In genomic region chr10:126788277-126788676, GRCm38 (mm10) we compare ENCODE assay signal across 25 mouse cellular contexts.
A peak's percentile ranks its signal among the peaks of the same experiment; 100 is the strongest.
DNase-seq lines count a peak whose midpoint lies in the region; ATAC-seq and TF ChIP-seq lines count a peak whose summit lies in the region.
"Had no signal": no experiment of that assay in that cellular context is flagged by ENCODE, and none has a peak within 500 bp of the region (broad histone marks: within the 10 kb centered on the region; RNA-seq: fewer than 3 reads in every experiment).

No protein-coding gene starts in this region.

- no peak for TF ChIP-seq CTCF in midbrain, postnatal 0 days (IDR thresholded peaks at IDR 0.05)
- TF ChIP-seq CTCF in brain, embryonic 14.5 days (IDR thresholded peaks at IDR 0.05; ENCODE audit: borderline replicate concordance, extremely low read depth, insufficient read depth, insufficient read length), result no peak

- no peaks in the 10 kb centered on the region for H3K36me3 ChIP-seq in forebrain, embryonic 11.5 days (ENCODE audit: control insufficient read depth, insufficient read depth, low read length)
- H3K36me3 ChIP-seq in forebrain, embryonic 10.5 days (replicated peaks), result no peaks in the 10 kb centered on the region
- H3K36me3 ChIP-seq in hindbrain, embryonic 12.5 days, result no peaks in the 10 kb centered on the region
- no peaks in the 10 kb centered on the region for H3K36me3 ChIP-seq in hindbrain, embryonic 16.5 days (ENCODE audit: control insufficient read depth, insufficient read depth, low read length)
- H3K36me3 ChIP-seq in midbrain, embryonic 14.5 days (ENCODE audit: control insufficient read depth, insufficient read depth, low read length), result no peaks in the 10 kb centered on the region
- H3K36me3 ChIP-seq in midbrain, postnatal 0 days (ENCODE audit: insufficient read depth, low read length), result no peaks in the 10 kb centered on the region
- H3K36me3 ChIP-seq: embryonic facial prominence, embryonic 15.5 days; G1E; hindbrain, embryonic 15.5 days had no signal

- no peak overlapping the region for H3K4me3 ChIP-seq in forebrain, embryonic 11.5 days (ENCODE audit: low read depth, low read length)
- H3K4me3 ChIP-seq in forebrain, embryonic 10.5 days, result no peak overlapping the region
- no peak overlapping the region for H3K4me3 ChIP-seq in hindbrain, embryonic 12.5 days
- H3K4me3 ChIP-seq in hindbrain, embryonic 16.5 days (ENCODE audit: low read length), result no peak overlapping the region
- H3K4me3 ChIP-seq in midbrain, embryonic 14.5 days (replicated peaks; ENCODE audit: low read depth, low read length), result no peak overlapping the region
- H3K4me3 ChIP-seq in midbrain, postnatal 0 days (ENCODE audit: low read depth, low read length), result no peak overlapping the region
- H3K4me3 ChIP-seq: embryonic facial prominence, embryonic 15.5 days; erythroblast, embryonic 14.5 days; heart, adult 2 months; hindbrain, embryonic 15.5 days had no signal

- no peaks in the 10 kb centered on the region for H3K27me3 ChIP-seq in forebrain, embryonic 11.5 days (ENCODE audit: control insufficient read depth, insufficient read depth, low read length)
- H3K27me3 ChIP-seq in forebrain, embryonic 10.5 days (ENCODE audit: poor library complexity, severe bottlenecking), result no peaks in the 10 kb centered on the region
- H3K27me3 ChIP-seq in hindbrain, embryonic 12.5 days, result no peaks in the 10 kb centered on the region
- no peaks in the 10 kb centered on the region for H3K27me3 ChIP-seq in hindbrain, embryonic 16.5 days (replicated peaks; ENCODE audit: control insufficient read depth, insufficient read depth, low read length)
- H3K27me3 ChIP-seq in midbrain, embryonic 14.5 days (ENCODE audit: control insufficient read depth, insufficient read depth, low read length), result no peaks in the 10 kb centered on the region
- no peaks in the 10 kb centered on the region for H3K27me3 ChIP-seq in midbrain, postnatal 0 days (ENCODE audit: insufficient read depth, low read length)
- H3K27me3 ChIP-seq: embryonic facial prominence, embryonic 15.5 days; hindbrain, embryonic 15.5 days had no signal

- no peak for DNase-seq in forebrain, embryonic 11.5 days (ENCODE audit: low spot score)
- no peak for DNase-seq in forebrain, embryonic 10.5 days (ENCODE audit: extremely low spot score, low spot score)
- peak; percentile 41 for DNase-seq in midbrain, embryonic 14.5 days
- DNase-seq in midbrain, postnatal 0 days (ENCODE audit: low spot score), result no peak
- DNase-seq in brain, embryonic 14.5 days (ENCODE audit: low read depth), result peak; percentile 66
- no peak for DNase-seq in gastrocnemius, adult 8-10 months (ENCODE audit: low spot score in 2 of 2)
- DNase-seq: adrenal gland, adult 8-10 months; adrenal gland, postnatal 36 days; B cell, adult 2 months; cerebellum, adult 11 months; cerebellum, adult 8-10 months; cerebellum, postnatal 14 days; embryo, embryonic 11 days; gastrocnemius, postnatal 10 days; heart, adult 2 months had no signal

- ATAC-seq in forebrain, embryonic 11.5 days (replicated peaks; ENCODE audit: low FRiP score), result peak; percentile 66
- ATAC-seq in hindbrain, embryonic 12.5 days (ENCODE audit: low FRiP score), result peak; percentile 64; the same call in 1 of the 2 replicates
- no peak for ATAC-seq in hindbrain, embryonic 16.5 days
- no peak; the same call in 1 of the 2 replicates for ATAC-seq in midbrain, embryonic 14.5 days (ENCODE audit: low FRiP score, low TSS enrichment)
- ATAC-seq in midbrain, postnatal 0 days (ENCODE audit: low FRiP score), result no peak
- ATAC-seq: CD4-positive, CD25-positive, alpha-beta regulatory T cell, adult 4 months; inflammation-experienced regulatory T-cells, adult 6 months; intestine, postnatal 0 days had no signal

- H3K9ac ChIP-seq in forebrain, embryonic 11.5 days (ENCODE audit: low read length), result no peak overlapping the region
- H3K9ac ChIP-seq in hindbrain, embryonic 12.5 days, result no peak overlapping the region
- no peak overlapping the region for H3K9ac ChIP-seq in hindbrain, embryonic 16.5 days (ENCODE audit: low read depth, low read length)
- no peak overlapping the region for H3K9ac ChIP-seq in midbrain, embryonic 14.5 days (replicated peaks; ENCODE audit: low read length)
- H3K9ac ChIP-seq in midbrain, postnatal 0 days (replicated peaks; ENCODE audit: low read length, poor library complexity, severe bottlenecking), result no peak overlapping the region
- H3K9ac ChIP-seq: embryonic facial prominence, embryonic 15.5 days; hindbrain, embryonic 15.5 days had no signal

- WGBS in forebrain, embryonic 11.5 days, result 64% methylated on average over 5 of the region's 5 CpGs
- 92% methylated on average over 5 of the region's 5 CpGs for WGBS in forebrain, embryonic 10.5 days
- 67% methylated on average over 5 of the region's 5 CpGs for WGBS in hindbrain, embryonic 12.5 days
- WGBS in hindbrain, embryonic 16.5 days, result 30% methylated on average over 5 of the region's 5 CpGs
- 59% methylated on average over 5 of the region's 5 CpGs for WGBS in midbrain, embryonic 14.5 days
- WGBS in midbrain, postnatal 0 days, result 70% methylated on average over 5 of the region's 5 CpGs

- no peaks in the 10 kb centered on the region for H3K4me1 ChIP-seq in forebrain, embryonic 11.5 days (replicated peaks; ENCODE audit: control insufficient read depth, insufficient read depth, low read length)
- peaks cover 13% of the 10 kb centered on the region for H3K4me1 ChIP-seq in forebrain, embryonic 10.5 days
- H3K4me1 ChIP-seq in hindbrain, embryonic 12.5 days, result peaks cover 13% of the 10 kb centered on the region
- H3K4me1 ChIP-seq in hindbrain, embryonic 16.5 days (ENCODE audit: control insufficient read depth, insufficient read depth, low read depth, low read length), result peaks cover 3% of the 10 kb centered on the region; the same call in 1 of the 2 replicates
- 0 out of 2 replicates have a peak, but pooled peaks cover 9% of the 10 kb centered on the region for H3K4me1 ChIP-seq in midbrain, embryonic 14.5 days (ENCODE audit: control insufficient read depth, insufficient read depth, low read length)
- H3K4me1 ChIP-seq in midbrain, postnatal 0 days (ENCODE audit: insufficient read depth, low read length), result no peaks in the 10 kb centered on the region
- H3K4me1 ChIP-seq: embryonic facial prominence, embryonic 15.5 days had no signal

- no peak for TF ChIP-seq POLR2A in brain, embryonic 14.5 days (IDR thresholded peaks at IDR 0.05; ENCODE audit: borderline replicate concordance, extremely low read depth, insufficient read depth, insufficient read length, poor library complexity, severe bottlenecking)

- no peak overlapping the region for H3K4me2 ChIP-seq in forebrain, embryonic 11.5 days (ENCODE audit: low read depth, low read length, severe bottlenecking)
- no peak overlapping the region for H3K4me2 ChIP-seq in hindbrain, embryonic 12.5 days (replicated peaks)
- no peak overlapping the region for H3K4me2 ChIP-seq in hindbrain, embryonic 16.5 days (ENCODE audit: low read length)
- H3K4me2 ChIP-seq in midbrain, embryonic 14.5 days (ENCODE audit: low read length), result no peak overlapping the region
- no peak overlapping the region for H3K4me2 ChIP-seq in midbrain, postnatal 0 days (ENCODE audit: low read depth, low read length, poor library complexity, severe bottlenecking)
- H3K4me2 ChIP-seq: embryonic facial prominence, embryonic 15.5 days; heart, embryonic 11.5 days; hindbrain, embryonic 15.5 days had no signal

- no peak overlapping the region for H3K27ac ChIP-seq in forebrain, embryonic 11.5 days (ENCODE audit: low read depth, low read length)
- H3K27ac ChIP-seq in forebrain, embryonic 10.5 days, result no peak overlapping the region
- H3K27ac ChIP-seq in hindbrain, embryonic 12.5 days, result no peak overlapping the region
- no peak overlapping the region for H3K27ac ChIP-seq in hindbrain, embryonic 16.5 days (ENCODE audit: low read depth, low read length)
- H3K27ac ChIP-seq in midbrain, embryonic 14.5 days (replicated peaks; ENCODE audit: low read depth, low read length), result no peak overlapping the region
- H3K27ac ChIP-seq in midbrain, postnatal 0 days (ENCODE audit: low read depth, low read length), result no peak overlapping the region
- H3K27ac ChIP-seq: embryonic facial prominence, embryonic 15.5 days; heart, adult 2 months; hindbrain, embryonic 15.5 days had no signal

- no peaks in the 10 kb centered on the region for H3K9me3 ChIP-seq in forebrain, embryonic 11.5 days (ENCODE audit: control insufficient read depth, low read length)
- no peaks in the 10 kb centered on the region for H3K9me3 ChIP-seq in forebrain, embryonic 10.5 days
- H3K9me3 ChIP-seq in hindbrain, embryonic 12.5 days (replicated peaks), result no peaks in the 10 kb centered on the region
- H3K9me3 ChIP-seq in hindbrain, embryonic 16.5 days (ENCODE audit: control insufficient read depth, low read length), result no peaks in the 10 kb centered on the region
- H3K9me3 ChIP-seq in midbrain, embryonic 14.5 days (ENCODE audit: control insufficient read depth, low read length), result no peaks in the 10 kb centered on the region
- no peaks in the 10 kb centered on the region for H3K9me3 ChIP-seq in midbrain, postnatal 0 days (ENCODE audit: low read length)
- H3K9me3 ChIP-seq: embryonic facial prominence, embryonic 15.5 days; hindbrain, embryonic 15.5 days had no signal

Comparison
In these comparisons a context has a peak if more than half of its experiments do, and no peak if none do; other contexts are left out.
1. ATAC-seq: peak in forebrain, embryonic 11.5 days (single experiment) and hindbrain, embryonic 12.5 days (single experiment); none in hindbrain, embryonic 16.5 days (single experiment), midbrain, embryonic 14.5 days (single experiment) and midbrain, postnatal 0 days (single experiment).
2. DNase-seq: peak in midbrain, embryonic 14.5 days (single experiment) and brain, embryonic 14.5 days (single experiment); none in forebrain, embryonic 11.5 days (single experiment), forebrain, embryonic 10.5 days (single experiment), midbrain, postnatal 0 days (single experiment) and gastrocnemius, adult 8-10 months (0 of 2).